Mouse (Mus musculus): ENCODE results near the gene Gm13057. TPM values are rescaled to one million over a fixed set of nuclear protein-coding genes. Genes with fewer than 3 reads are reported as not detected.

Gm13057 gene
- not detected for polyA plus RNA-seq (2014; fragmentation: Illumina TruSeq; extraction: RNeasy Lipid Tissue Mini Kit (QIAGEN cat#74804); ENCODE audit: low read depth, low replicate concordance)

DNA sequence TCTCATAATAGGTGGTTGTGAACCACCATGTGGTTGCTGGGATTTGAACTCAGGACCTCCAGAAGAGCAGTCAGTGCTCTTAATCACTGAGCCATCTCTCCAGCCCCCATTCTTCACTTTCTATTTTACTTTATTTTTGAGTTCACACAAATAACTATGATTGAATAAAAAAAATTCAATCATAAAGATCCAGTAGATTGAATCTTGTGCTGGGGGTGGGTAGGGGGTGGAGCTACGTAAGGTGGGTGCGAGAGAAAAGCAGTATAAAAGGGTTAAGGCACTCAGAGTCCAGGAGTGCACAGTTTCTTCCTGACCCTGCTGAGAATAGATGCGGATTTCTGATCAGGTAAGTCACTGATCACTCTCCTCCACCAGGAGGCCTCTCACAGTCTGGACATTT, at the start of gene Gm13057, which contains the start of gene BC080695:
Gene Gm13057 (plus strand): TSS at position 310 of the 400 bp plus-strand sequence.
Gene BC080695 (plus strand): TSS at position 301 of the 400 bp plus-strand sequence.

DNA sequence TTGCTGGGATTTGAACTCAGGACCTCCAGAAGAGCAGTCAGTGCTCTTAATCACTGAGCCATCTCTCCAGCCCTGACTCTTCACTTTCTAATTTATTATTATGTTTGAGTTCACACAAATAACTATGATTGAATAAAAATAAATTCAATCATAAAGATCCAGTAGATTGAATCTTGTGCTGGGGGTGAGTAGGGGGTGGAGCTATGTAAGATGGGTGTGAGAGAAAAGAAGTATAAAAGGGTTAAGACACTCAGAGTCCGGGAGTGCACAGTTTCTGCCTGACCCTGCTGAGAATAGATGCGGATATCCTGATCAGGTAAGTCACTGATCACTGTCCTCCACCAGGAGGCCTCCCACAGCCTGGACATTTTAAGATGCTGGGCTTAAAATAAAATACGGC, 40.5 kb upstream of the Gm13057 start, which contains the start of gene Gm13043:
Gene Gm13043 (plus strand): TSS at position 301 of the 400 bp plus-strand sequence.

DNA sequence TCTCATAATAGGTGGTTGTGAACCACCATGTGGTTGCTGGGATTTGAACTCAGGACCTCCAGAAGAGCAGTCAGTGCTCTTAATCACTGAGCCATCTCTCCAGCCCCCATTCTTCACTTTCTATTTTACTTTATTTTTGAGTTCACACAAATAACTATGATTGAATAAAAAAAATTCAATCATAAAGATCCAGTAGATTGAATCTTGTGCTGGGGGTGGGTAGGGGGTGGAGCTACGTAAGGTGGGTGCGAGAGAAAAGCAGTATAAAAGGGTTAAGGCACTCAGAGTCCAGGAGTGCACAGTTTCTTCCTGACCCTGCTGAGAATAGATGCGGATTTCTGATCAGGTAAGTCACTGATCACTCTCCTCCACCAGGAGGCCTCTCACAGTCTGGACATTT, 15.9 kb upstream of the Gm13057 start, which contains the start of gene Gm13040:
Gene Gm13040 (plus strand): TSS at position 301 of the 400 bp plus-strand sequence.

Other genes with a start within 250 kb of the Gm13057 start
- not detected for gene Lrrc38, start 202.0 kb upstream of the Gm13057 start, polyA plus RNA-seq (2014; fragmentation: Illumina TruSeq; extraction: RNeasy Lipid Tissue Mini Kit (QIAGEN cat#74804); ENCODE audit: low read depth, low replicate concordance)
- gene Pramel1, start 157.3 kb upstream of the Gm13057 start, polyA plus RNA-seq (2014; fragmentation: Illumina TruSeq; extraction: RNeasy Lipid Tissue Mini Kit (QIAGEN cat#74804); ENCODE audit: low read depth, low replicate concordance) = not detected
- gene Pramef8, start 139.3 kb upstream of the Gm13057 start, polyA plus RNA-seq (2014; fragmentation: Illumina TruSeq; extraction: RNeasy Lipid Tissue Mini Kit (QIAGEN cat#74804); ENCODE audit: low read depth, low replicate concordance) = 5.3 TPM
- gene Oog4, start 101.4 kb upstream of the Gm13057 start, polyA plus RNA-seq (2014; fragmentation: Illumina TruSeq; extraction: RNeasy Lipid Tissue Mini Kit (QIAGEN cat#74804); ENCODE audit: low read depth, low replicate concordance) = not detected
- gene Gm13043, start 40.4 kb upstream of the Gm13057 start, polyA plus RNA-seq (2014; fragmentation: Illumina TruSeq; extraction: RNeasy Lipid Tissue Mini Kit (QIAGEN cat#74804); ENCODE audit: low read depth, low replicate concordance) = not detected
- not detected for gene Gm13040, start 15.8 kb upstream of the Gm13057 start, polyA plus RNA-seq (2014; fragmentation: Illumina TruSeq; extraction: RNeasy Lipid Tissue Mini Kit (QIAGEN cat#74804); ENCODE audit: low read depth, low replicate concordance)
- not detected for gene BC080695, start within 50 bp of the Gm13057 start, polyA plus RNA-seq (2014; fragmentation: Illumina TruSeq; extraction: RNeasy Lipid Tissue Mini Kit (QIAGEN cat#74804); ENCODE audit: low read depth, low replicate concordance)
- not detected for gene Gm13083, start 63.3 kb downstream of the Gm13057 start, polyA plus RNA-seq (2014; fragmentation: Illumina TruSeq; extraction: RNeasy Lipid Tissue Mini Kit (QIAGEN cat#74804); ENCODE audit: low read depth, low replicate concordance)
- gene Gm13088, start 105.5 kb downstream of the Gm13057 start, polyA plus RNA-seq (2014; fragmentation: Illumina TruSeq; extraction: RNeasy Lipid Tissue Mini Kit (QIAGEN cat#74804); ENCODE audit: low read depth, low replicate concordance) = not detected
- gene Gm13089, start 151.0 kb downstream of the Gm13057 start, polyA plus RNA-seq (2014; fragmentation: Illumina TruSeq; extraction: RNeasy Lipid Tissue Mini Kit (QIAGEN cat#74804); ENCODE audit: low read depth, low replicate concordance) = not detected
- gene Gm13078, start 167.7 kb downstream of the Gm13057 start, polyA plus RNA-seq (2014; fragmentation: Illumina TruSeq; extraction: RNeasy Lipid Tissue Mini Kit (QIAGEN cat#74804); ENCODE audit: low read depth, low replicate concordance) = not detected
- gene Gm13023, start 237.6 kb downstream of the Gm13057 start, polyA plus RNA-seq (2014; fragmentation: Illumina TruSeq; extraction: RNeasy Lipid Tissue Mini Kit (QIAGEN cat#74804); ENCODE audit: low read depth, low replicate concordance) = not detected